Mouse (Mus musculus) kidney, adult 2 months (tissue): Measurements from ENCODE around the gene Zdhhc14. TPM values are rescaled to one million over a fixed set of nuclear protein-coding genes. Genes with fewer than 3 reads are reported as not detected.
A peak's percentile ranks its signal among the peaks of the same experiment; 100 is the strongest.

Experiments used
- DNase-seq: peaks from one replicate; pipeline ENCODE4 v3.0.0; 2021
- H3K27ac ChIP-seq: fragments of 200-500 bp; 2 replicates; pipeline ENCODE4 v1.5.1; 2012; ENCODE audit warnings: low read depth, low read length, control low read depth, inconsistent platforms; ENCODE audit not compliant: insufficient read depth
- H3K27me3 ChIP-seq: fragments of 200-500 bp; replicated peaks from 2 replicates; pipeline ENCODE4 v1.6.1; 2012; ENCODE audit warnings: mild to moderate bottlenecking, moderate library complexity, low read length, inconsistent platforms; ENCODE audit not compliant: control insufficient read depth, insufficient read depth
- H3K36me3 ChIP-seq: fragments of 200-500 bp; 2 replicates; pipeline ENCODE4 v1.6.1; 2012; ENCODE audit warnings: mild to moderate bottlenecking, moderate library complexity, low read length, inconsistent platforms; ENCODE audit not compliant: control insufficient read depth, insufficient read depth
- H3K4me1 ChIP-seq: fragments of 200-500 bp; 2 replicates; pipeline ENCODE4 v1.6.1; 2011; ENCODE audit warnings: low read length; ENCODE audit not compliant: control insufficient read depth, insufficient read depth
- H3K4me3 ChIP-seq: fragments of 200-500 bp; 2 replicates; pipeline ENCODE4 v1.5.1; 2011; ENCODE audit warnings: mild to moderate bottlenecking, low read depth, low read length, control low read depth; ENCODE audit not compliant: insufficient read depth
- CTCF ChIP-seq: fragments of 200-500 bp; conservative IDR thresholded peaks from 2 replicates; pipeline ENCODE4 v1.5.1; 2011; ENCODE audit warnings: low read depth, mild to moderate bottlenecking, control low read depth, low read length, moderate library complexity, mixed read lengths; ENCODE audit not compliant: insufficient read depth, insufficient read length
- POLR2A ChIP-seq: fragments of 200-500 bp; IDR thresholded peaks from one replicate; pipeline ENCODE4 v1.6.1; 2011; ENCODE audit warnings: low read depth, low read length, control low read depth
- WGBS: fragments of 180-500 bp; shearing (Covaris S2); methylation state at CpG from one replicate; pipeline ENCODE4 v1.1.7; 2018; 5-methylcytosine and 5-hydroxymethylcytosine counted together
- polyA plus RNA-seq: library from polyadenylated mRNA; depleted of rRNA; stranded (reverse); fragments of >200 nt; gene quantifications from 2 replicates; pipeline ENCODE4 v1.2.3, GENCODE M21; 2012

The Zdhhc14 gene
- polyA plus RNA-seq, 1 experiment = 2.1 TPM

DNA sequence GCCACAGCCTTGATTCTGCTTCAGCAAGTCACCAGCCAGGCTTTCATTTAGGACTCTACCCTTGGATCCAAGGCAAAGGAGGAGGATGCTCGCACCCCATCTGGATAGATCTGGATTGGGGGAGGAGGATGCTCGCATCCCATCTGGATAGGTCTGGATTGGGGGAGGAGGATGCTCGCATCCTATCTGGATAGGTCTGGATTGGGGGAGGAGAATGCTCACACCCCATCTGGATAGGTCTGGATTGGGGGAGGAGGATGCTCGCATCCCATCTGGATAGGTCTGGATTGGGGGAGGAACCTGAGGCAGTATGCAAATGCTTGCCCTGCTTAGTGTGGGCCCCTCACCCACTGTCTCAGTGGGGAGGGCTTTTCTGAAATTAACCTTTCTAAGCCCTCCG is 271.4 kb downstream of the Zdhhc14 start:
- no peak for DNase-seq
- H3K36me3 ChIP-seq = no peaks in the 10 kb centered on the region
- no peak overlapping the region for H3K27ac ChIP-seq
- no peaks in the 10 kb centered on the region for H3K4me1 ChIP-seq
- WGBS = 72% methylated on average over 5 of the region's 5 CpGs
- no peak overlapping the region for H3K4me3 ChIP-seq
- no peaks in the 10 kb centered on the region for H3K27me3 ChIP-seq
- TF ChIP-seq CTCF = no peak
- no peak for TF ChIP-seq POLR2A

DNA sequence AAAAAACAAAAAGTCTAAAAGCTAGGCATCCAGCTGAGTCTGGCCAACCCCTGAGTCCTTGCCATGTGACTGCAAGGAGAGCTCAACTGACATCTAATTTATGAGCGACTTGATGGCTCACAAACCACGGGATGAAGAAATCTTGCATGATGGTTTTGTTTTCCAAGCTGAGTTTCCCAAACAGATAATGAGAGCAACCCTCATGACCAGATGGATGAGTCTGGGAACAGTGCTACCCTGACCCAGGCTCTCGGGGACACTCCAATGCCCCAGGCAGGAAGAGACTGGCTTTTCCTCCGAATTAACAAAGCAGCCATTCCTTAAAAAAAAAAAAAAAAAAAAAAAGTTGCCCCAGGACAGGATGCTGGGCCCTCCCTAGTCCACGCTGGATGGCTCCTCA is 271.9 kb downstream of the Zdhhc14 start:
- H3K4me3 ChIP-seq = no peak overlapping the region
- H3K36me3 ChIP-seq = no peaks in the 10 kb centered on the region
- peak; percentile 28 for DNase-seq
- TF ChIP-seq CTCF = no peak
- no peak for TF ChIP-seq POLR2A
- H3K4me1 ChIP-seq = no peaks in the 10 kb centered on the region
- H3K27me3 ChIP-seq = no peaks in the 10 kb centered on the region
- H3K27ac ChIP-seq = no peak overlapping the region
- 34% methylated on average over 5 of the region's 5 CpGs for WGBS

DNA sequence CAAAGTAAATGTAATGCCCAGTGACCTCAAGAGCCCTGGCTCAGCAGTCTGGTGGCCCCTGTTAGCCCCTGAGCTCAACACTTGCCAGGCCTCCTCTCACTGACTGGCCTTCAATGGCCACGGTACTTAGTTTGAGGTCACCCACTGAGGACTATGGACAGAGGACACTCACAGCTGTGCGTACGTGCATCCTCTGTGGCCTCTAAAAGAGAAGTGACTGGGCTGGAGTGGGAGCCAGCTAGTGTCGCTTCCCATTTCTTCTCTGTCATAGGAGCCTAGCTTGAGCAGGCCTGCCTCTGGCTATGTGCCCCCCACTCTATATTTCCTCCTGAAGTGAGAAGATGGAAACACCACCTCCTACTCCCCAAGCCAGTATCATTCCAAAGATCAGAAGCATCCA is 273.4 kb downstream of the Zdhhc14 start:
- DNase-seq = no peak
- Histone ChIP-seq H3K36me3 (no peaks in the 10 kb centered on the region), H3K4me1 (peaks cover 6% of the 10 kb centered on the region; the same call in 1 of the 2 replicates), H3K27ac (no peak overlapping the region), H3K27me3 (no peaks in the 10 kb centered on the region), H3K4me3 (no peak overlapping the region)
- WGBS = 80% methylated on average over 4 of the region's 4 CpGs
- TF ChIP-seq POLR2A = no peak
- no peak for TF ChIP-seq CTCF

DNA sequence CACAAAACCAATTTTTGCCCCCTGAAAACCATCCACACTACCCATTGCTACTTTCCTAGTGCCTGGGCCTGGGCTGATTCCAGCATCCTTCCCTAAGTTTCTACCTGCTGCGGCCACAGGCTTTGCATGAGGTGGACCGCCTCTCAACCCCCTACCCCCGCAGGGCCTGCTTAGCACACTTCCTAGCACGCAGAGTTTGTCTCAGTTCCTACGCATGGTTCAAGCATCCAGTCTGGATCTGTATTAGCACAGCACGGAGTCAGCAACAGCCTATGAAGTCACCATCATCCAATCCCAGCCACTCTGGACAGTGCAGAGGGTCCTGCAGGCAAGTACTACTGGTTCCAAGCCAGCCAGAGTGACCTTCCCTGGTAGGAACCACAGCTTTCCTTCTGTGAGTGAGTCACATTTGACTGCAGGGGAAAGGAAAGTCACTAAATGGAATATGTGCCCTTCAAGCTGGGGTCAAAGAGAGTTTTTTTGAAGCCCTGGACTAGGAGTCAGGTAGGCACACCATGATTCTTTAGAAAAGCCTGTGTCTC is 275.9 kb downstream of the Zdhhc14 start:
- peaks cover 6% of the 10 kb centered on the region; the same call in 1 of the 2 replicates for H3K4me1 ChIP-seq
- 87% methylated on average over 6 of the region's 6 CpGs for WGBS
- DNase-seq = no peak
- H3K4me3 ChIP-seq = no peak overlapping the region
- H3K27ac ChIP-seq = no peak overlapping the region
- H3K36me3 ChIP-seq = no peaks in the 10 kb centered on the region
- H3K27me3 ChIP-seq = no peaks in the 10 kb centered on the region
- TF ChIP-seq CTCF = no peak
- no peak for TF ChIP-seq POLR2A

DNA sequence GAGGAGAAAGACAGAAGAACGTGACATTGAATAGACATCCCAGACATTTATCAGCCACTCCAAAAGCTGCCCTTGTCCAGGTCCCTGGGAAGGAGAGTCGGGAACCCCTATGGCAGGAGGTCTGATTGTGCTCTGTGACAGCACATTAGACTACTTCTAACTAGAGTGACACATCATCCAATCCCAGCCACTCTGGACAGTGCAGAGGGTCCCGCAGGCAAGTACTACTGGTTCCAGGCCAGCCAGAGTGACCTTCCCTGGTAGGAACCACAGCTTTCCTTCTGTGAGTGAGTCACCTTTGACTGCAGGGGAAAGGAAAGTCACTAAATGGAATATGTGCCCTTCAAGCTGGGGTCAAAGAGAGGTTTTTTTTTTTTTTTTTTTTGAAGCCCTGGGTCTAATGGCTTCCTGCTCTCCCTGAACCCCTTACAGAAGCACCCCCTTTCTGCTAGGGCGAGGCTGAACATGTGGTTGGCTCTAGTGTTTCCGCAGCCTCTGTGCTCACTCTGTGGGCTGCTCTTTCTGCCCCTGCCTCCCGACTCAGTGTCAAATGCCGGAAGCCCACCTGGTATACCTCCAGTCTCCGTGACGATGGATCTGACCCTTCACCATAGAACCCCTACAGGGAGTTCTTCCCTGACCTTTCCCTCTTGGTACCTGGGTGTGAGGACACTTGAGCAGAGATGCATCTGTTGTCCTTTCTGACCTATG is 276.6 kb downstream of the Zdhhc14 start:
- Histone ChIP-seq H3K27me3 (no peaks in the 10 kb centered on the region), H3K36me3 (no peaks in the 10 kb centered on the region), H3K27ac (no peak overlapping the region), H3K4me3 (no peak overlapping the region), H3K4me1 (peaks cover 6% of the 10 kb centered on the region; the same call in 1 of the 2 replicates)
- no peak for TF ChIP-seq POLR2A
- no peak for TF ChIP-seq CTCF
- DNase-seq = no peak
- WGBS = 82% methylated on average over 9 of the region's 9 CpGs

DNA sequence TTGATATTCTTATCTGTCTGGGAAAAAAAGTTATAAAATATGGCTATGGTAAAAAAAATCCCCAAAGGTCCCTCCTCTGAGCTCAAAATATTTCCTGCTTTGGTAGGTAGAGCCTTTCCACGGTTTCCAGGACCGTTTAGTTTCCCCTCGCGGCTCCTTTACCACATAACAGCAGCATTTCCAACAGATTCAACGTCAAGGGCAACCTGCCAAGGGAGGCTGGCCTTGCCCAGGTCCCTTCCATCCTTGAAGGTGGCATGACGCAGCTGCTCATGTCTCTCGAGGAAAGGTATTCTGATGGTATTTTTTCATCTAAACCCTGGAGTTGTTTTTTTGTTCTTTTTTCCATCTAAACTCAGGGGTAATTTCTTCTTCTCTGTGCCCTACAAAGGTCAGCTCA is 277.4 kb downstream of the Zdhhc14 start:
- peak; percentile 70 for DNase-seq
- H3K4me1 ChIP-seq = peaks cover 6% of the 10 kb centered on the region; the same call in 1 of the 2 replicates
- H3K27ac ChIP-seq = no peak overlapping the region
- 14% methylated on average over 7 of the region's 7 CpGs for WGBS
- TF ChIP-seq POLR2A (no peak), CTCF (no peak)
- H3K4me3 ChIP-seq = no peak overlapping the region
- no peaks in the 10 kb centered on the region for H3K27me3 ChIP-seq
- H3K36me3 ChIP-seq = no peaks in the 10 kb centered on the region

DNA sequence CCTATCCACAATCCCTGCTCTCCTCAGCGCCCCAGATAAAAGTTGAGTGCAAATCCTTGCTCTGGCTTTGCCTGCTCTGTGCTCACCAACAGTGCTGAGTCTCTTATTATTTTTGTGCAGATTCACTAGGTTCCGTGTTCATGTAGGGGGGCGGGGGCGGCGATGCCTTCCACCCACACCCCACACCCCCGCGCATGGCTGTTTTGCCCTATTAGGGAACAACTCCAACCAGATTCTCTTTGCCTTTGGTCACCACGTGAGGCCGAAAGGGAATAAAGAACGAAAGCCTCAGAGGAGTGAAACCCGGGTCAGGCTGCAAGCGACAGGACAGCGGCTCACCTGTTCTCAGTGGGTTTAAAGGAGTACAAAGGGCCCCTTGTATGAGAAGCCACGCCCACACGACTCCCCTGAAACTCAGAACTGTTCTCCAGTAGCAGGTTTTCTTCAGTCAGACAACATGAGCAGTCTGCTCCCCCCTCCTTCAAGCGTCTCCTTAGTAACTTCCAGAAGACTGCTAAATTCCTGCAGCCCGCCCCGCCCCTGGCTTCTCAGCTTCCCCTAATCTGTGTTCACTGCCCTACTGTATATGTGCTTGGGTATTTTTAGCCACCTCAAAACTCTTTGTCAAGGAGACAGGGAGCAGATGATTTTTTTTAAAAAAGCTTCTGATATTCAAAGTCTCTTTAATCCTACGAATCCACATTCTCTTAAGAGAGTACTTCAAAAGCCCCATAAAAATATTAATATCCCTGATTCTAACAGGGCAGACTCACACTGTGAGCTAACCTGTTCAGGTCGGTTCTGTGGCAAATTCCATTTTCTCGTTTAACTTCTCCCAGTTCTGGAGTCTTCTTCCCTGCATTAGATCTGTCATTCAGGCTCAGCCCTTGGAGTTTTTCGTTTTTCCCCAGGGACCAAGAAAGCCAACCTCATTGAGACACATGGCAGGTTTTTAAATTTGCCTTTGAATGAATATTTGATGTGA is 278.2 kb downstream of the Zdhhc14 start:
- Histone ChIP-seq H3K4me1 (peaks cover 6% of the 10 kb centered on the region; the same call in 1 of the 2 replicates), H3K27me3 (no peaks in the 10 kb centered on the region), H3K36me3 (no peaks in the 10 kb centered on the region), H3K27ac (0 out of 2 replicates have a peak overlapping the region, but pooled peaks have one; percentile 16), H3K4me3 (peak overlapping the region; percentile 39)
- TF ChIP-seq CTCF = no peak
- TF ChIP-seq POLR2A = no peak
- peak; percentile 60 for DNase-seq
- 12% methylated on average over 22 of the region's 22 CpGs for WGBS
